ENCODE assay signal across 10 mouse cellular contexts in the genomic region with DNA sequence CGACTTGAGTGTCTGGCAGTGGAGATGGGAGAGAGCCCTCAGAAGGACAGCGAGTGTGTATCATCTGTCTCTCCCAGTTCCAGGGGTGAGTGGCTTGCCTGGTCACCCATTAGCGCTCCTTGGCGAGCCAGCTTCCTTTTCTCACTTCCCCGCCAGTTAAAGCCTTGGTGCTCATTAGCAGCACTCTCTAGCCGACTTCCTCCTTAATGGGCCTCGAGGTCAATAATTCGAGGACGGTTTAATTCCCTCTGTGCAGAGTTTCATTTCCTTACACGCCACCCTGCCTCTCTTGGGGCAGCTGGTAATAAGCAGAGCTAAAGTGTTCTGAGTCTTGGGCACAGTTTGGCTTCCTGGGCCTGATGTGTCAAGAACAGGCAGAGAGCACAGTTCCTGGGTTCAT. TPM values are rescaled to one million over a fixed set of nuclear protein-coding genes. Genes with fewer than 3 reads are reported as not detected.
DNase-seq lines count a peak whose midpoint lies in the region; ATAC-seq and TF ChIP-seq lines count a peak whose summit lies in the region.
"Had no signal": no experiment of that assay in that cellular context is flagged by ENCODE, and none has a peak within 500 bp of the region (broad histone marks: within the 10 kb centered on the region; RNA-seq: fewer than 3 reads in every experiment).

No protein-coding gene starts in this region.

- no peak overlapping the region for H3K4me2 ChIP-seq in liver, embryonic 12.5 days
- no peak overlapping the region for H3K4me2 ChIP-seq in midbrain, embryonic 11.5 days
- H3K4me2 ChIP-seq: kidney, embryonic 15.5 days had no signal

- peak overlapping the region; percentile 52 for H3K27ac ChIP-seq in liver, adult 2 months (replicated peaks; ENCODE audit: insufficient read depth, low read depth, low read length)
- H3K27ac ChIP-seq in liver, embryonic 12.5 days: no peak overlapping the region; the same call in 1 of the 2 replicates
- H3K27ac ChIP-seq in limb, embryonic 10.5 days: peak overlapping the region; percentile 46; the same call in 1 of the 2 replicates
- no peak overlapping the region for H3K27ac ChIP-seq in midbrain, embryonic 11.5 days (ENCODE audit: low read depth, low read length)
- H3K27ac ChIP-seq: kidney, embryonic 15.5 days had no signal

- no peak overlapping the region for H3K9ac ChIP-seq in liver, adult 2 months (ENCODE audit: low read depth, low read length)
- no peak overlapping the region for H3K9ac ChIP-seq in liver, embryonic 12.5 days
- no peak overlapping the region for H3K9ac ChIP-seq in midbrain, embryonic 11.5 days (ENCODE audit: low read length)
- H3K9ac ChIP-seq: kidney, embryonic 15.5 days had no signal

- no peak for ATAC-seq in liver, embryonic 12.5 days
- ATAC-seq in neutrophil, adult 5-6 weeks (ENCODE audit: extremely low read depth, insufficient number of reproducible peaks, low FRiP score, poor library complexity, severe bottlenecking): peak; percentile 16; the same call in 1 of the 2 replicates
- no peak for ATAC-seq in midbrain, embryonic 11.5 days (ENCODE audit: low FRiP score)
- ATAC-seq in erythroid progenitor cell, adult 5-6 weeks (replicated peaks; ENCODE audit: low FRiP score, poor library complexity, severe bottlenecking): no peak

- WGBS in liver, adult 2 months: 82% methylated on average over 10 of the region's 10 CpGs
- 71% methylated on average over 10 of the region's 10 CpGs for WGBS in liver, embryonic 12.5 days (ENCODE audit: insufficient replicate concordance)
- 79% methylated on average over 10 of the region's 10 CpGs for WGBS in limb, embryonic 10.5 days
- WGBS in midbrain, embryonic 11.5 days: 94% methylated on average over 10 of the region's 10 CpGs

- no peaks in the 10 kb centered on the region for H3K79me2 ChIP-seq in liver, adult 2 months (ENCODE audit: control insufficient read depth, insufficient read depth, low read length)

- peak; percentile 38 for DNase-seq in gastrocnemius, adult 18-20 months (ENCODE audit: low spot score)
- DNase-seq in gastrocnemius, postnatal 4 days (ENCODE audit: low spot score in 2 of 2): no peak
- peak; percentile 58 for DNase-seq in liver, adult 2 months (ENCODE audit: extremely low read depth, low read depth, low spot score)
- no peak for DNase-seq in limb, embryonic 10.5 days (ENCODE audit: low spot score)
- DNase-seq in midbrain, embryonic 11.5 days (ENCODE audit: low spot score, missing footprints): no peak
- DNase-seq: cerebellum, adult 11 months had no signal

- peaks cover 13% of the 10 kb centered on the region for H3K4me1 ChIP-seq in liver, adult 2 months (ENCODE audit: control insufficient read depth, insufficient read depth, low read length)
- H3K4me1 ChIP-seq in liver, embryonic 12.5 days: peaks cover 10% of the 10 kb centered on the region; the same call in 1 of the 2 replicates
- peaks cover 13% of the 10 kb centered on the region; the same call in 1 of the 2 replicates for H3K4me1 ChIP-seq in limb, embryonic 10.5 days
- H3K4me1 ChIP-seq in midbrain, embryonic 11.5 days (ENCODE audit: control insufficient read depth, insufficient read depth, low read length): no peaks in the 10 kb centered on the region
- H3K4me1 ChIP-seq: kidney, embryonic 15.5 days had no signal

- H3K9me3 ChIP-seq in liver, embryonic 12.5 days (replicated peaks): no peaks in the 10 kb centered on the region
- H3K9me3 ChIP-seq in limb, embryonic 10.5 days (replicated peaks): no peaks in the 10 kb centered on the region
- no peaks in the 10 kb centered on the region for H3K9me3 ChIP-seq in midbrain, embryonic 11.5 days (ENCODE audit: control insufficient read depth, low read length)
- H3K9me3 ChIP-seq: kidney, embryonic 15.5 days had no signal

- H3K27me3 ChIP-seq in liver, adult 2 months (ENCODE audit: control insufficient read depth, insufficient read depth, low read length): no peaks in the 10 kb centered on the region
- H3K27me3 ChIP-seq in liver, embryonic 12.5 days (replicated peaks): no peaks in the 10 kb centered on the region
- no peaks in the 10 kb centered on the region for H3K27me3 ChIP-seq in limb, embryonic 10.5 days (ENCODE audit: low read depth, poor library complexity, severe bottlenecking)
- no peaks in the 10 kb centered on the region for H3K27me3 ChIP-seq in midbrain, embryonic 11.5 days (ENCODE audit: control insufficient read depth, insufficient read depth, low read length)
- H3K27me3 ChIP-seq: kidney, embryonic 15.5 days had no signal

- H3K4me3 ChIP-seq in liver, adult 2 months (ENCODE audit: insufficient read depth, low read depth, low read length): no peak overlapping the region
- no peak overlapping the region for H3K4me3 ChIP-seq in liver, embryonic 12.5 days
- no peak overlapping the region for H3K4me3 ChIP-seq in limb, embryonic 10.5 days
- H3K4me3 ChIP-seq in midbrain, embryonic 11.5 days (ENCODE audit: low read depth, low read length): no peak overlapping the region
- H3K4me3 ChIP-seq: kidney, embryonic 15.5 days had no signal

- peaks cover 35% of the 10 kb centered on the region for H3K36me3 ChIP-seq in liver, adult 2 months (ENCODE audit: control insufficient read depth, insufficient read depth, low read length)
- peaks cover 96% of the 10 kb centered on the region for H3K36me3 ChIP-seq in liver, embryonic 12.5 days
- peaks cover 93% of the 10 kb centered on the region for H3K36me3 ChIP-seq in limb, embryonic 10.5 days
- H3K36me3 ChIP-seq in midbrain, embryonic 11.5 days (ENCODE audit: control insufficient read depth, insufficient read depth, low read length): peaks cover 25% of the 10 kb centered on the region

- no peak for TF ChIP-seq CTCF in liver, adult 2 months (IDR thresholded peaks at IDR 0.05; ENCODE audit: low read depth, low read length)

- no peak for TF ChIP-seq POLR2A in liver, adult 2 months (IDR thresholded peaks at IDR 0.05; ENCODE audit: extremely low read depth, insufficient read depth, low read length)

RNA-seq across cellular contexts. Expression of a gene that starts 21.2 kb away (rescaled TPM):
- 10 to 100 TPM; 35.9 to 36.4 TPM for total RNA-seq in gastrocnemius, adult 18-20 months (2021)
- total RNA-seq in gastrocnemius, postnatal 4 days (2021): 10 to 100 TPM; 35.7 to 44.8 TPM
- 9.3 and 15.2 TPM in 2 replicates for total RNA-seq in liver, adult 2 months (2014; rRNA removed)
- polyA plus RNA-seq in liver, adult 2 months (2012; rRNA removed): 6.4 and 8.6 TPM in 2 replicates
- polyA plus RNA-seq in liver, embryonic 12.5 days (2016; fragmentation: Nextera tagmentation; extraction: Ambion mirVana): 30.9 and 33.0 TPM in 2 replicates
- polyA plus RNA-seq in limb, embryonic 10.5 days (2016; fragmentation: Nextera tagmentation; extraction: Ambion mirVana): 42.0 and 48.5 TPM in 2 replicates
- 64.6 and 76.6 TPM in 2 replicates for total RNA-seq in neutrophil, adult 5-6 weeks (2017)
- 26.5 and 27.3 TPM in 2 replicates for polyA plus RNA-seq in midbrain, embryonic 11.5 days (2014; fragmentation: Nextera tagmentation; extraction: Ambion mirVana)
- 7.9 and 21.4 TPM in 2 replicates for total RNA-seq in erythroid progenitor cell, adult 5-6 weeks (2015; ENCODE audit: low replicate concordance)
- total RNA-seq in erythroid progenitor cell, adult 5-6 weeks (2017; ENCODE audit: low replicate concordance): 5.9 and 6.7 TPM in 2 replicates

RNA-seq across cellular contexts. Expression of a gene that starts 21.5 kb away (rescaled TPM):
- 10 to 100 TPM; 61.9 to 66.2 TPM for total RNA-seq in gastrocnemius, adult 18-20 months (2021)
- total RNA-seq in gastrocnemius, postnatal 4 days (2021): 10 to 100 TPM; 70.1 to 85.6 TPM
- 48.4 and 58.9 TPM in 2 replicates for total RNA-seq in liver, adult 2 months (2014; rRNA removed)
- 8.1 and 9.1 TPM in 2 replicates for polyA plus RNA-seq in liver, adult 2 months (2012; rRNA removed)
- polyA plus RNA-seq in liver, embryonic 12.5 days (2016; fragmentation: Nextera tagmentation; extraction: Ambion mirVana): 100 and 102 TPM in 2 replicates
- 157 and 158 TPM in 2 replicates for polyA plus RNA-seq in limb, embryonic 10.5 days (2016; fragmentation: Nextera tagmentation; extraction: Ambion mirVana)
- 97.7 and 105 TPM in 2 replicates for total RNA-seq in neutrophil, adult 5-6 weeks (2017)
- 125 and 126 TPM in 2 replicates for polyA plus RNA-seq in midbrain, embryonic 11.5 days (2014; fragmentation: Nextera tagmentation; extraction: Ambion mirVana)
- total RNA-seq in erythroid progenitor cell, adult 5-6 weeks (2015; ENCODE audit: low replicate concordance): 55.1 and 91.0 TPM in 2 replicates
- 42.0 and 47.4 TPM in 2 replicates for total RNA-seq in erythroid progenitor cell, adult 5-6 weeks (2017; ENCODE audit: low replicate concordance)

Comparison
In these comparisons a context has a peak if more than half of its experiments do, and no peak if none do; other contexts are left out.
1. DNase-seq: peak in gastrocnemius, adult 18-20 months (single experiment) and liver, adult 2 months (single experiment); none in gastrocnemius, postnatal 4 days (0 of 2), limb, embryonic 10.5 days (single experiment) and midbrain, embryonic 11.5 days (single experiment).
2. H3K27ac ChIP-seq: peak in liver, adult 2 months (single experiment) and limb, embryonic 10.5 days (single experiment); none in liver, embryonic 12.5 days (single experiment) and midbrain, embryonic 11.5 days (single experiment).